Mouse (Mus musculus) cortical plate, adult 2 months (tissue): Measurements from ENCODE around the gene Gm21060.

ENCODE experiments used
- CTCF ChIP-seq: fragments of 200-500 bp; IDR thresholded peaks from 2 replicates; pipeline ENCODE4 v1.5.1; 2011; ENCODE audit warnings: mild to moderate bottlenecking, control low read depth, low read length; ENCODE audit not compliant: insufficient read depth; ENCODE audit errors: extremely low read depth
- POLR2A ChIP-seq: fragments of 200-500 bp; IDR thresholded peaks from 2 replicates; pipeline ENCODE4 v1.6.1; 2011; ENCODE audit warnings: mild to moderate bottlenecking, low read length, control low read depth; ENCODE audit not compliant: insufficient read depth; ENCODE audit errors: extremely low read depth

DNA sequence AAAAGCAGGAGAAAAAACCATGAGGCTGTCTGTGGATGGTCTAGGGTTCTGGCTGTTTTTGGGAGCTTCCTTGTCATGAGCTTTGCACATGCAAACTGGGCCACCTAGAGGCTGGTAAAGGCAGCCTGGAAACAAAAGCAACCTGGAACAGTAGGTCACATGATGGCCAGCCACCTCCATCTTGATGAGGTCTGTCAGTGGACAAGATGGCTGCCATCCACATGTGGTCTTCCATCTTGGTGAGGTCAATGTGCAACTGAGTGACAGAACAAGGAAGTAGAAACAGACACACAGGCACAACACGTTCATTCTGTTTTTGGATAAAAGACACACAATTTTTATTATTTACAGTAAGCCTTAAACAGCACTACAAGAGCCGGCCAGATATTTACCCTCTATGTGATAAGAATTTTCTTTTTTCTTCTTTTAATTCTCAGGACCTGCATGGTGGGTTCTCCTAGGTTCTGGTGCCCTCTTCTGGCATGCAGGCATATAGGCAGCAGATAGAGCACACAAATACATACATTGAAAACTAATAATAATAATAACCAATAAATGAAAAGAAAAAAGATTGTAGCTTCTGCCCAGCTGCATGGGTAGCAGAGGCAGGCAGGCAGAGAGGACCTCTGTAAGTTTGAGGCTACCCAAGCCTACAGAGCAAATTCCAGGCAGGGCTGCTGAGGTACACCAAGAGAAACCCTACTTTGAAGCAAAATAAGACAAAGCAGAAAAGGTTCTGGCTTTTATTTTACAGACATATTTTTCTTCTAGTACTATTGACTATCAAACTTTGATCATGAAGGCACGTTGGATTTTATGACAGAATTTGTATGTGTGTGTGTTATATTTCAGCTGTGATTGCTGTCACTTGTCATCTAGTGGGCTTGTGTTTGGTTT, 31.3 kb downstream of the Gm21060 start:
- TF ChIP-seq POLR2A = no peak
- TF ChIP-seq CTCF = peak; percentile 26; the same call in 1 of the 2 replicates
